Mouse (Mus musculus): Measurements from ENCODE around the gene Zbtb39.
"Not testable (repeated sequence)": the region's sequence is repeated elsewhere in the genome, so short reads cannot be mapped to it uniquely, and the experiment has no call there.

Gene Zbtb39

DNA sequence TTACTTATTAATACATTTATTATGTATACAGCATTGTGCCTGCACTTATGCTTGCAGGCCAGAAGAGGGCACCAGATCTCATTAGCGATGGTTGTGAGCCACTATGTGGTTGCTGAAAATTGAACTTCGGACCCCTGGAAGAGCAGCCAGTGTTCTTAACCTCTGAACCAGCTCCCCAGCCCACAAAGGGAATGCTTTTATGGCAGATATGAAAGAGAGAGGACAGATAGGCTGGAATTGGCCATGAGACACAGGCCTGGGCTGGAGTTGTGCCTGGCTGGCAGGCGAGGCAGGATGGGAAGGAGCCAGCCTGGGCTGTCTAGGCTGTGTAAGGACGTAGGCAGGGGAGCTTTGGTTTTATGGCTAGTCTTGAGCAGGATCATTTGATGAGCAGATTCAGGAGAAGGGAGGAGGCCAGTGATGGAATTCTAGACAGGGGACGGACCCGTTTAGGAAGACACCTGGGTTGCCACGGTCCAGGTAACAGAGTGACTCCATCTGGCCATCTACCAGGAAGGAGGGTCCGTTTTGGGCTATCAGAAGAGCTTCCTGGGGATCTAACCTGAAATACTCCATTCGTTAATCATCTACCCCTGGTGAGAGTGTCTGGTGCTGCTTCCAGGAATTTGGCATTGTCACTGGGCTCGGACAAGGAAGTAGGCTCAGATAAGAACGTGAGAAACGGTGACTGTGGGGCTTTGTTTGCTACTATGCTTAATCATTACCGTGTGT, 1.0 kb upstream of the Zbtb39 start:
- peak; percentile 18 for DNase-seq

DNA sequence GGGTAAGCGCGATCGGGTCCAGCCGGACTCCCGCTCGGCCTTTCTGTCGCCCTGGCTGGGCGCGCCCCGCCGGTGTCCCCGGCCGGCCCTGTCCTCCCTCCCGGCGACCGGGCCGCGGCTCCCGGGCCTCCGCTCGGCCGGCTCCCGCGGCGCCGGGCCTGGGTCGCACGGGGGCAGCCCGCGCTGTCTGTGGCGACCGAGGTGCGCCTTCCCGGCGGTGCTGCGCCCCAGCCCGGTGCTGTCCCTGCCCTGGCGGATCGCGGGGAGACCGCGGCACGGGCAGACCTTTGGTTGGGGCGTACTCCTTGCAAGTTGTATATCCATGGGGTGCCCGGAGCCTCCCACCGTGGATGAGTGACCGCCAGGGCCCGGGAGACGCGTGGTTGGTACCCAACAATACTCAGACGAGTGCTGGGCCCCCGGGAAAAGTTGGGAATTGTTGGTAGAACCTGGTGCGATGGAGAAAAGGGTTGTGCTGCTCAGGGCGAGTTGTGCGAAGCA, 373 bp downstream of the Zbtb39 start:
- no peak for DNase-seq

DNA sequence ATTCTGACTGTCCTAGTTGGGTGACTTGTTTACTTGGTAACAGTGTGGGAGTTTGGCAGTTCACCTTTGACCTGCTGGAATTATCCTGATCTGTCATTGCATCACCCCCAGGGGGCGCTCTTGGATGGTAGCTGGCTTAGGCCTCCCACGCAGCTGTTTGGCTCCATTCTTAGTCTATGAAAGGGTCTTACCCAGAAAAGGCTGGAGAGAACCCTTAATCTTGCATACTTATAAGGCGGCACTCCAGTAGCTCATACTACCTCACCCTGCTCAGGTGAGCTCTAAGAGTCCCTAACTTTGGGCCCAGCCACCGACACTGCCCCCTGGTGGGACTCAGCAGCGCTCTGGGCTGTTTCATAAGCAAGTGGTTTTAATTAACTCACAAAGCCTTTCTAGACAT, 5.3 kb downstream of the Zbtb39 start:
- DNase-seq, result no peak

DNA sequence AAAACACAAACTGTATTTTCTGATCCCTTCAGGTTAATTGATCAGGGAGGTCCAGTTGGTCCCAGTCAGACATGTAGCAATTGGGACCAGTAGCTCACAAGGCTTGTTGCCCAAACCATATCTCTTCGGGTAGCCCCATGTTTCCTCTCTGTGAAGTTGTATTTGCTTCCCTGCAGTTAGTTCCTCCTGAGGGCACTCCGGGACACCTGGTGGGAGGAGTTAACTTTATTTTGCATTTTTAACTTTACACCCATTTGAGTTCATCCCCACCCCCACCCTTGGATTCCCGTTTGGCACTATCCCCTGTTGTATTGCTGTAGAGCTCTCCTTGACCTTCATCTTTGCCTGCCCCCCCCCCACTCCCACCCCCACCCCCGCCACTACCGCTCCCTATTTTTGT, 6.5 kb downstream of the Zbtb39 start:
- DNase-seq, result no peak

DNA sequence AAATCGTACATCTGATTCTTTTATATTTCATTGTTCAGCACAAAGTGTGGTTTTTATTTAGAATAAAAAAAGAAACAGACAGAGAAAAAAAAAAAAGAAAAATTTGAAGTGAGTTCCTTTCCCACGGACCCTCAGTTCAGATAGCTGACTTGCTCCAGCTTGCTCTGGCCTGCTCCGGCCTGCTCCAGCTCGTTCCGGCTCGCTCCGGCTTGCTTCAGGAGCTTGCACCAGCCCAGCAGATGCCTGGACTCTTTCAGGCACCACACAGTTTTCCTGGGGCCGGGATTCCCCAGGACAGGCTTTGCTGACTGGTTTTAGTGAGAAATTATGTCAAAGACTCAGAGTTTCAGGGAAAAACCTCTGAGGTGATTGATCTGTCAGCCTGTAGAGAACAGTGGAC, 7.9 kb downstream of the Zbtb39 start:
- no peak for DNase-seq

DNA sequence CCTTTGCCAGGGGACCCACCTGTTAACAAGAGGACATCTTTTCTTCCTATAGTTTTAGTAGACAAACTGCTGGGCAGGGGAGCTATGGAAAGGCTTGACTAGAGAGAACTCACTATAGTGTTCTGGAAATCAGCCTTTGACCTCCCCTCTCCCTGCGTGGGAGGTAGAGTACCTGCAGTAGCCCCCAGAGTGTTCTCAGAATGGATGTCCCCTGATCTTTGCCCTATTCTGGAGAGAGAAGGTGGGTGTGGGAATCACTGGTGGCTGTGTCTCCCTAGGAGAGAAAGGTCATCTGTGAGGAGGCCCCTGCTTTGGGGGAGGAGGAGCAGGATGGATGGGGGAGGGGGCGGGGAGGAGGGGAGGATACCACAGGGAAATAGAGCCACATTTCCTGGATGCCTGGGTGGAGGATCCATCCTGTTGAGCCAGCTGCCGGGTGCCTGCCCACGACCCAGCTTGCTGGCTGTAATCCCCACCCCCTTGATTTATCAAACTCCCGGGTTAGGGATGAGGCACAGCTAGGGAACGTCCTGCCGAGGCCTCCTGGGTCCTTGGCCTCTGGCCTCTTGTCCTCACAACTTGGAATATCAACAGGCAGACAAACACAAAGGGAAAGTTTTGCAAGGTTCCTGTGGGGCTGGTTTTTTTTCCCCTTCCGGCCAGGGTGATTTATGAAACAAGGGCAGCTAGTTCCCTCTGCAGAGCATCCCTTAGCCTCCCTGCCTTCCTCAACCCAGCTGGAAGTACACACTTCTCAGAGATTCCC, 9.7 kb downstream of the Zbtb39 start:
- DNase-seq, result no peak

DNA sequence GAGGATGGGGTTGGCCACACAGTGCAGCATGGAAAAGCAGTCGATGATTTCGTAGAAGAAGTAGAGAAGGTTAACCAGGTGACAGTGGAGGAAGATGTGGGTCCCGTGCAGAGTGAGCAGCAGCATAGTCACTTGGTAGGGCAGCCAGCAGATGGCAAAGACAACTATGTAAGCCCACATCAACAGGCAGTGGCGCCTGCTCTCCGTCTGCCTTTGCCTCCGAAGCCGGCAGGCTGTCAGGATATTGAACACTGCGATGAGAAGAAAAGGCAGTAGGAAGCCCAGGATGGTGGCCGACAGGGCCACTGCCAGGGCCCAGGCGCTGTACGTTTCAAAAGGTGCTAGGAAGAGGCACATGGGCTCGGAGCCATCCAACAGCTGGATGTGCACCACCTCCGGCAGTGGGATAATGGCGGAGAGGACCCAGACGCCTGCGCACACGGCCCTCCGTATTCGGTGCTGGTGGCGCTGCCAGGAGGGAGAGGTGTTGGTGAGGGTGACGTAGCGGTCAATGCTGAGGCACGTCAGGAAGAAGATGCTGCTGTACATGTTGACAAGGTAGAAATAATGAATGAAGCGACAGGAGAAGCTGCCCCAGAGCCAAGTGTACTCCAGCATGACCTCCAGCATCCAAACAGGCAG, 10.9 kb downstream of the Zbtb39 start:
- no peak for DNase-seq

DNA sequence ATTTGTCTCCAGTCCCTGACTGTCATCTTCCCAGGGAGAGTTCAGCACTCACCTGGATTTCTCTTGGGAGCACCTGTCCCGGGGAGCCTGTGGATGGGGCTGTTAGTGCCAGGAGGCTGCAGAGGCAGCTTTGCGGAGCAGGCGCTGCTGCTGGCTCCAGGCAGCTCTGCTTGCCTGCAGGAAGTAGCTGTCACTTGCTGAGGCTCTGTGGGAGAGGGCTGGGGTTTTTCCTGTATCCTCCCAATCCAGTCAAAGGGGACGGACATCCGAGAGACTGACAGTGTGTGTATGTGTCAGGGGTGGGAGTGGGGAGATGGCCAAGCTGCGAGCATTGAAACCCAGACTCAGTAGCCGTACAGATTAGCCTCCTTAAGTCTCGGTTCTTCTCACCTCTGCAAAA, 12.2 kb downstream of the Zbtb39 start, which contains the start of gene Gpr182:
TSS of gene Gpr182 (minus strand) at position 185 of the 400 bp plus-strand sequence.
- DNase-seq, result no peak

DNA sequence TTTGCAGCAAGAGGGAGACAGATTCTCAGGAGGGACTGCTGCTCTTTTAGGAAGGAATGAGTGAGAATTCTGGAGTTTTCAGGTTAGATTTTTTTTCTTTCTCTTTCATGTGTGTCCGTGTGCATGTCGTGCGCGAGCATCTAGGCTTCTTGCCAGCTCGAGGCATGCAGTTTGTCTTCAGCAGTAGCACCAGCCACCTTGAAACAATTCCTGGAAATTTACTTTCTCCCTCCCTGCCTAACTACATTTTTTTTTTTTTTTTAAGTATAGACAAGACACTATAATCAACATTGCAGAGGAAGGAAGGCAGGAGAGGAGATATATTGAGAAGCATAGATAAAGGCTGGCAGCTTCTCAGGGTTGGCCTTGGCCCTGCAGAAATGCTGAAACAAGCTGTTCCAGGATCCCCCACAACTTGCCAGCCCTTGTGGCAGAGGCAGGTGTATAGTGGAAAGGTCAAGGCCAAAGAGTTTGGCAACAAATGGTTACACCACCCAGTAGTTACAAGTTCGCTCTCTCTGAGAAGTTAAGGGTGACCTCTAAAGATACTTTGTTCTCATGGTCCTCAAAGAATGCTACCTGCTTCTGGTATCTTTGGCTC, 15.3 kb downstream of the Zbtb39 start:
- no peak for DNase-seq

DNA sequence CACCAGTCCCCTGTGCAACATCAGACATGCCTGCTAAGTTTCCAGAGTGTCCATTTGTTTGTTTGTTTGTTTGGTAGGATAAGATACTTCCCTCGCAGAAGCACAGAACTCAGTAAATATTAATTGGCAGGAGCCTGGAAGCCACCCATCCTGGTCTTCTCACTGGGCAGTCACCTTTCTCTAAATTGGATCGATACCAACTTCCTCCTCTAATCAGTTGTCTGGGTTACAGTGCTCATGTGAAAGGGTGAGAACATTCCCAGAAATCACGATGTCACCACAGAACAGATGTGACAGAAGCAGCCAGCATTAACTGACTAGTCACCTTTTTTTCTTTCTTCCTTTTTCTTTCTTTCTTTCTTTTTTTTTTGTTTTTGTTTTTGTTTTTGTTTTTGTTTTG, 15.9 kb downstream of the Zbtb39 start:
- no peak for DNase-seq

DNA sequence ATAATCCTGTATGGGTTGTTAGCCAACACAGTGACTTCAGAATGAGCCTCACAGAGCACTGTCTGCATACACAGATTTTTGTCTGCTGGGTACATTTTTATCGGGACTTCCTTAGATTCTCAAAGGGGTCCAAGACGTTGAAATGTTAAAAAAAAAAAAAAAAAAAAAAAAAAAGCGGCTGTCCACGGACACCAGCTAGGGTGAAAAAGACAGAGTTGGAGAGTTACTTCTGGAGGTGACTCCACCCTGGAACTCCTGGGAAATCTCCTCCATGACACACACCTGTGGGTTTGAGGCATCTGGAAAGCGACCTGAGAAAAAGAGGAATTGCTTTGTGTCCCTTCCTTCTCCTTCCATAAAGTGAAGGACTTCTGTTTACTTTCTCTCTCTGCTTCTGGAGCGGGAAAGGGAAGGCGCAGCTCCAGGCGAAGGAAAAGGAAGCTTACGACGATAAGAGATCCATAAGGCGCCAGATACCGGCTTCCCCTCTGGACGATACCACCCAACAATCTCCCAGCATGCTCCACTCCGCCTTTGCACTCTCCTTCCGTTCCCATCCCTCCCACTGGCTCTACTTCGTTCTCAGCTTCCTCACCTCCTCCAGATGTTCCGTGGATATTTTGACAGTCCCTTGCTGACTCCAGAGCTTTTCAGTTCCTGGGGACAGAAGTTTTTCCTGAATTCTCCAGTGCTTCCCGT, 16.6 kb downstream of the Zbtb39 start:
- no peak for DNase-seq

DNA sequence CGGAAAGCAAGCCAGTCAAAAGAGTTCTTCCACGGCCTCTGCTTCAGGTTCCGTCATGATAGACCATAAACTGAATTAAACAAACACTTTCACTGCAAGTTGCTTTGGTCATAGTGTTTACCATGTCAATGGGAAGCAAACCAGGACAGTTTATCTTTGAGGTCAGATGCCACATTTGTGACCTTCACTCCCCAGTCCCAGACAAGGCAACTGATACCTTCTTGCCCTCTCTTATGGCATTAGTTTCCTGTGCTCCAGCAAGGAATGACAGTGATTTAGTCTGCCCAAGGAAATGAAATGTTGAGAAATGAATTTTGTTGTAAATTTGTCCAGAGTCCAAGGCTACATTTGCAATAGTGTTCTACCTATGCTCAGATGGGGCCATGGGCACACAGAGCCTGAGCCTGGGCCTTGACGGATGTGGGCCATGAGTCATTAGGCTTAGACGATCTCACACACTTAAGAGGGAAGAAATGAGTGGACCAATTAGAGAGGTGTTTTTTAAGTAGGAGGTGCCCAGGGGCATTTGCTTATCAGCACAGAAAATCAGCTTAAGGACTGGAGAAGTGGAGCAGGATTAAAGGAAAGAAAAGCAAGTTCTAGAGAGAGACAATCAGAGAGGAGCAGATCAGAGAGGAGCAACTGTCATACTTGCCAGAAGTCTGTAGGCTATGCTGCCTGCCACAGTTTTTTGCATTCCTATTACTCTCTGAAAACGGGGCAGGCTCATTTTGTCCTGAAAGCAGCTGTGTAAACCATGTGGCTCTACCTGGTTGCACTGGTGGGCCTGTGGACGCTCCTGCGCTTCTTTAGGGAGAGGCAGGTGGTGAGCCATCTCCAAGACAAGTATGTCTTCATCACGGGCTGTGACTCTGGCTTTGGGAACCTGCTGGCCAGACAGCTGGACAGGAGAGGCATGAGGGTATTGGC, 20.1 kb downstream of the Zbtb39 start, which contains the start of the genes Rdh1 and Rdh16f1:
TSS of gene Rdh1 (plus strand) at position 541 of the 930 bp plus-strand sequence.
TSS of gene Rdh16f1 (plus strand) at position 607 of the 930 bp plus-strand sequence.
- no peak for DNase-seq

DNA sequence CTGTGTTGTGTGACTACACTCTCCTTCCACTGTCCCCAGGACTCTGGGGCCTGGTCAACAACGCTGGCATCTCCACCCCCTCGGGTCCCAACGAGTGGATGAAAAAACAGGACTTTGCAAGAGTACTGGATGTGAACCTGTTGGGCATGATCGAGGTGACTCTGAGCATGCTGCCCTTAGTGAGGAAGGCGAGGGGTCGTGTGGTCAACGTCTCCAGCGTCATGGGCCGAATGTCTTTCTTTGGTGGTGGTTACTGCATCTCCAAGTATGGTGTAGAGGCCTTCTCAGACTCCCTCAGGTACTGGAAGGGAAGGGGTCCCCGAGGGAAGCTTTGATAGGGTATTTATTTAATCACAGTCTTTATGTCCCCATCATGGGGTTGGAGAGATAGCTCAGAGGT, 23.6 kb downstream of the Zbtb39 start:
- DNase-seq, result not testable (repeated sequence)

DNA sequence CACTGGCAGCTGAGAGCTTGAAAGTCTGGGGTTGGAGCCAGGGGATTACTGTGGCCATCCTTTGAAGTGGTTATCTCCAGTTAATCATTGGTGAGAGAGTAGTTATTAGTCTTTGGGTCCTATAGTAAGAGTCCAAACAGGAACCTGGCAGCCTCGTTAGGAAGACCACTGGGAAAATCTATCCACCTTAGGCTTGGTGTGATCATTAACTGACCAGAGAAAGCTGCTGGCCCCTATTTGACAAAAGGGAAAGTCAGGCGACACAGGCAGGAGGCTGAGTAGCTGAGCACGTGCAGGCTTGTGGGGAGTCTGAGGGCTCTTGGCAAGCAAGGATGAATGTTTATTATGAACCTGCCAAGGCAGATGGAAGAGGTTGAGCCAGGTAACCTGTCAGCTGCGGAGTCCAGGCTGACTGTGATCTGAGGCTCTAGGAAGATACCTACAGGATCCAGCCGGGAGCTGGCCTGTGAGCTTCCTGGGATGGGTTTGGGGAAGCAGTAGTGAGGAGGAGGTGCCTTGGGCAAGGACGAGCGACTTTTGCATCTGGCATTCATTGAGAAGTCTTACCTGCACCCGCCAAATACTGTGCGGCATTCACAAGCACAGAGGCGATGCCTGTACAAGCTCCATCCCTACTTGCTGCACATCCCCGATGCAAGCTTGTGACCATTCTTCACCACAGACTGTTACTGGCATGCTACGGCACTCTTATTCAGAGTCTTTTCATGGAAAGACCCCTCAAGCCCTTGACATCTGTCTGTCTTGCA, 24.8 kb downstream of the Zbtb39 start:
- DNase-seq, result peak; percentile 55

DNA sequence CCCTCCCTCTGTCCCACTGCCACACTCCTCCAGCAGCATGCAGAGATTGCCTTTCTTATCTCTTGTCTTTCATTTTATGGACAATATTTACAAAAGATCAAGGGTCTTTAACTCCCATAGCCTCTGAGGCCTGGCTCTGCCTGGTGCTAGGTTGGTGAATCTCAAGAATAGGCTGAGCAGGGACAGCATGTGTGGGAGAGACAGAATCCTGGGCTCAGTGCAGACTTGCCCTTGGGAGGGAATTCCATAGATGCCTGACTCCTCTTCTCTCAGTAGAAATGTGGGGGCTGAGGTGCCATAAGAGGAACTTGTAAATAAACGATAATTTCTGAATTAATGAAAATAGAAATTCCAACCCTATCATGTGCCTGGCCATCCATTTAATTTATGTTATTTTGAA, 27.2 kb downstream of the Zbtb39 start:
- no peak for DNase-seq

DNA sequence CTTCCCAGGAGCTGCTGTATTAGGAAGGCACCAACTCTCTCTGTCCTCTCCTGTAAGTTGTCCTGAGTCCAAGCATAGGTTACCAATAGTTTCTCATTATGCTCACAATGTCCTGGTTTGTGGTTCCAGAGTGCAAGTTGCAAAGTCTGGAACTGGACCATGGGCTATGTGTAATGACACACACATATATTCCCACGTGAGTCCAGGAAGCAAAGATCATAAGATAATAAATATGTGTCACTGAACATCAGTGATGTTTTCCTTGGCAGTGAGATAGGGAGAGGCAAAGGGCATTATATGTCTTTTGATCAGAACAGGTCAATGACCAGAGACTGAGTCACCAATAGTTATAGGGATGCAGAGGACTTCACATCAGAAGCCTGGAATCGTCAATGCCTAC, 36.7 kb downstream of the Zbtb39 start, which contains the start of gene Rdh9:
TSS of gene Rdh9 (plus strand) at position 376 of the 400 bp plus-strand sequence.
- no peak for DNase-seq

DNA sequence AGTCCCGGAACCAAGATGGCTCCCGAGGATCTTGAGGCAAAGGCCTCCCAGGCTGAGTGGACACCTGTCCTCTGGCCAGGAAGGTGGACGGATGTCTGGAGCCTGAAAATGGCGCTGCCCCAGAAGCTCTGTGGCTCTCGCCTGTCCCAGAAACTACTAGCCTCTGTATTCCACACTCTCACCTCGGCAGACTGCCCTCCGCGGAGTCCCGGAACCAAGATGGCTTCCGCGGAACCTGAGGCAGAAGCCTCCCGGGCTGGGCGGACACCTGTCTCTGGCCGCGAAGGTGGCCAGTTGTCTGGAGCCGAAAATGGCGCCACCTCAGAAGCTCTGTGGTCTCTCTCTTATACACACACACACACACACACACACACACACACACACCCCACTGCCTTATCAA, 43.0 kb downstream of the Zbtb39 start:
- not testable (repeated sequence) for DNase-seq

DNA sequence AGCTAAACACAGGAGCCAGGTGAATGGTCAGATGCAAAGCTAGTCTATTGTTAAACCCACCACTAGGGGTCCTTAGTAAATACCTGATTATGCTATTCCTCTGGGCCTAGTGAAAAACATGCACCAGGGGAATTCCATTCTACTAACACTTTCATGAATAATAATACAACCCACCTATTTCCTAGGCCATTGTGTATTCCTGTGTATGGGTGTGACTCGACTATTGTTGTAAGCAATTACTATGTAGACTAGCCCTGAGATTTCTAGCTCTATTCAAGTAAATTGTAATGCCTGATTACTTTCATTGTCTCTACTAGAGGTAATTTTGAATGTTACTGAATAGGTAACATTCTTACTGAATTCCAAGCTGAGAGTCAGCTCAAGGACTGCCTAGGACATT, 46.1 kb downstream of the Zbtb39 start:
- DNase-seq, result not testable (repeated sequence)

All from cerebellum, adult 9-10 months (tissue).